Mouse (Mus musculus): ENCODE measurements at regions not wholly inside any gene's neighbourhood (a gene's known extent, or its start where the extent isn't known, plus 50 kb on each side); places are given as distances from the start of the nearest gene placed in this dataset.

- H3K27me3 ChIP-seq (ENCODE audit: control insufficient read depth, insufficient read depth, low read length), result no peaks in the 10 kb centered on the region
- no peak overlapping the region for H3K9ac ChIP-seq (replicated peaks)
- H3K4me3 ChIP-seq (ENCODE audit: insufficient read depth in 1 of 2, low read depth in 2 of 2, low read length in 2 of 2), result no peak overlapping the region
- no peaks in the 10 kb centered on the region for H3K36me3 ChIP-seq (replicated peaks; ENCODE audit: control insufficient read depth, insufficient read depth, low read depth)
- DNase-seq (ENCODE audit: low read depth in 3 of 3, low spot score in 3 of 3), result no peak
- H3K4me2 ChIP-seq (ENCODE audit: low read depth), result no peak overlapping the region
- TF ChIP-seq CTCF (IDR thresholded peaks at IDR 0.05; ENCODE audit: low read depth), result no peak
- TF ChIP-seq EP300 (IDR thresholded peaks at IDR 0.05; ENCODE audit: low read depth), result no peak
- 63% methylated on average over 6 of the region's 6 CpGs for WGBS (ENCODE audit: insufficient replicate concordance)
- H3K4me1 ChIP-seq (replicated peaks; ENCODE audit: control insufficient read depth in 2 of 2, insufficient read depth in 2 of 2, low read length in 1 of 2), result no peaks in the 10 kb centered on the region
- no peaks in the 10 kb centered on the region for H3K9me3 ChIP-seq (ENCODE audit: control insufficient read depth, low read length)
- H3K27ac ChIP-seq, result no peak overlapping the region
- no peak for ATAC-seq (ENCODE audit: insufficient read depth)
Observed at GRCm38 (mm10) chr7:133441169-133441568, 160.8 kb downstream of the Tex36 start.

GRCm38 (mm10) chr7:133440711-133441110 lies 161.2 kb downstream of the Tex36 start:
- H3K27me3 ChIP-seq (ENCODE audit: control insufficient read depth, insufficient read depth, low read length), result no peaks in the 10 kb centered on the region
- no peak overlapping the region for H3K27ac ChIP-seq
- no peaks in the 10 kb centered on the region for H3K36me3 ChIP-seq (replicated peaks; ENCODE audit: control insufficient read depth, insufficient read depth, low read depth)
- TF ChIP-seq EP300 (IDR thresholded peaks at IDR 0.05; ENCODE audit: low read depth) (no peak), CTCF (IDR thresholded peaks at IDR 0.05; ENCODE audit: low read depth) (no peak)
- no peak overlapping the region for H3K4me3 ChIP-seq (ENCODE audit: insufficient read depth in 1 of 2, low read depth in 2 of 2, low read length in 2 of 2)
- no peak overlapping the region for H3K4me2 ChIP-seq (ENCODE audit: low read depth)
- no peaks in the 10 kb centered on the region for H3K9me3 ChIP-seq (ENCODE audit: control insufficient read depth, low read length)
- WGBS (ENCODE audit: insufficient replicate concordance), result 72% methylated on average over 12 of the region's 12 CpGs
- DNase-seq (ENCODE audit: low read depth in 3 of 3, low spot score in 3 of 3), result no peak
- no peak overlapping the region for H3K9ac ChIP-seq (replicated peaks)
- no peak for ATAC-seq (ENCODE audit: insufficient read depth)
- H3K4me1 ChIP-seq (replicated peaks; ENCODE audit: control insufficient read depth in 2 of 2, insufficient read depth in 2 of 2, low read length in 1 of 2), result no peaks in the 10 kb centered on the region

- TF ChIP-seq EP300 (IDR thresholded peaks at IDR 0.05; ENCODE audit: low read depth) (no peak), CTCF (IDR thresholded peaks at IDR 0.05; ENCODE audit: low read depth) (no peak)
- WGBS (ENCODE audit: insufficient replicate concordance), result 68% methylated on average over 6 of the region's 6 CpGs
- H3K4me1 ChIP-seq (replicated peaks; ENCODE audit: control insufficient read depth in 2 of 2, insufficient read depth in 2 of 2, low read length in 1 of 2), result no peaks in the 10 kb centered on the region
- H3K36me3 ChIP-seq (replicated peaks; ENCODE audit: control insufficient read depth, insufficient read depth, low read depth), result no peaks in the 10 kb centered on the region
- no peak overlapping the region for H3K9ac ChIP-seq (replicated peaks)
- no peaks in the 10 kb centered on the region for H3K9me3 ChIP-seq (ENCODE audit: control insufficient read depth, low read length)
- H3K4me2 ChIP-seq (ENCODE audit: low read depth), result no peak overlapping the region
- no peak overlapping the region for H3K27ac ChIP-seq
- H3K4me3 ChIP-seq (ENCODE audit: insufficient read depth in 1 of 2, low read depth in 2 of 2, low read length in 2 of 2), result no peak overlapping the region
- ATAC-seq (ENCODE audit: insufficient read depth) (no peak), DNase-seq (ENCODE audit: low read depth in 3 of 3, low spot score in 3 of 3) (no peak)
- H3K27me3 ChIP-seq (ENCODE audit: control insufficient read depth, insufficient read depth, low read length), result no peaks in the 10 kb centered on the region
Observed at GRCm38 (mm10) chr7:133440086-133440485, 161.9 kb downstream of the Tex36 start.

GRCm38 (mm10) chr7:133438631-133439030 lies 163.3 kb downstream of the Tex36 start:
- Histone ChIP-seq H3K4me1 (replicated peaks; ENCODE audit: control insufficient read depth in 2 of 2, insufficient read depth in 2 of 2, low read length in 1 of 2) (no peaks in the 10 kb centered on the region), H3K27me3 (ENCODE audit: control insufficient read depth, insufficient read depth, low read length) (no peaks in the 10 kb centered on the region), H3K9me3 (ENCODE audit: control insufficient read depth, low read length) (no peaks in the 10 kb centered on the region), H3K4me3 (ENCODE audit: insufficient read depth in 1 of 2, low read depth in 2 of 2, low read length in 2 of 2) (no peak overlapping the region), H3K27ac (no peak overlapping the region), H3K9ac (replicated peaks) (no peak overlapping the region), H3K4me2 (ENCODE audit: low read depth) (no peak overlapping the region), H3K36me3 (replicated peaks; ENCODE audit: control insufficient read depth, insufficient read depth, low read depth) (no peaks in the 10 kb centered on the region)
- 56% methylated on average over 6 of the region's 6 CpGs for WGBS (ENCODE audit: insufficient replicate concordance)
- no peak for ATAC-seq (ENCODE audit: insufficient read depth)
- no peak for DNase-seq (ENCODE audit: low read depth in 3 of 3, low spot score in 3 of 3)
- TF ChIP-seq EP300 (IDR thresholded peaks at IDR 0.05; ENCODE audit: low read depth) (no peak), CTCF (IDR thresholded peaks at IDR 0.05; ENCODE audit: low read depth) (no peak)

GRCm38 (mm10) chr7:133437866-133438265 lies 164.1 kb downstream of the Tex36 start:
- no peaks in the 10 kb centered on the region for H3K36me3 ChIP-seq (replicated peaks; ENCODE audit: control insufficient read depth, insufficient read depth, low read depth)

More at GRCm38 (mm10) chr7:133437866-133438265, 164.1 kb downstream of the Tex36 start:
- Histone ChIP-seq H3K27me3 (ENCODE audit: control insufficient read depth, insufficient read depth, low read length) (no peaks in the 10 kb centered on the region), H3K9ac (replicated peaks) (no peak overlapping the region), H3K9me3 (ENCODE audit: control insufficient read depth, low read length) (no peaks in the 10 kb centered on the region), H3K27ac (no peak overlapping the region), H3K4me1 (replicated peaks; ENCODE audit: control insufficient read depth in 2 of 2, insufficient read depth in 2 of 2, low read length in 1 of 2) (no peaks in the 10 kb centered on the region), H3K4me2 (ENCODE audit: low read depth) (no peak overlapping the region), H3K4me3 (ENCODE audit: insufficient read depth in 1 of 2, low read depth in 2 of 2, low read length in 2 of 2) (no peak overlapping the region)
- no peak for DNase-seq (ENCODE audit: low read depth in 3 of 3, low spot score in 3 of 3)
- TF ChIP-seq EP300 (IDR thresholded peaks at IDR 0.05; ENCODE audit: low read depth), result no peak
- TF ChIP-seq CTCF (IDR thresholded peaks at IDR 0.05; ENCODE audit: low read depth), result no peak
- ATAC-seq (ENCODE audit: insufficient read depth), result no peak
- WGBS (ENCODE audit: insufficient replicate concordance), result 30% methylated on average over 7 of the region's 7 CpGs
